Mouse (Mus musculus) frontal cortex, postnatal 14 days (tissue): ENCODE results near the gene Fmod.

Experiments
- DNase-seq, 2 experiments: peaks; one replicate each; pipeline ENCODE4 v3.0.0; 2022; ENCODE audit warnings: low spot score in 2 of 2

Gene Fmod

GRCm38 (mm10) chr1:134075532-134075931 lies 38.5 kb downstream of the Fmod start:
- no peak for DNase-seq

GRCm38 (mm10) chr1:134076789-134077188 lies 39.7 kb downstream of the Fmod start:
- no peak for DNase-seq

GRCm38 (mm10) chr1:134077389-134078060 lies 40.5 kb downstream of the Fmod start:
- DNase-seq = no peak

- no peak for DNase-seq
Measured at GRCm38 (mm10) chr1:134078061-134078795, 41.2 kb downstream of the Fmod start.

GRCm38 (mm10) chr1:134078802-134079476 lies 41.9 kb downstream of the Fmod start, which contains the start of gene Btg2:
Gene Btg2, minus strand, starts transcription at chr1:134079120.
- DNase-seq = peak; percentile 91 to 93

- DNase-seq = no peak
Measured at GRCm38 (mm10) chr1:134079477-134080163, 42.6 kb downstream of the Fmod start.

- DNase-seq = no peak
Measured at GRCm38 (mm10) chr1:134080406-134080805, 43.4 kb downstream of the Fmod start.

GRCm38 (mm10) chr1:134080881-134081450 lies 43.9 kb downstream of the Fmod start:
- no peak for DNase-seq

- DNase-seq = peak; percentile 62 to 79
Measured at GRCm38 (mm10) chr1:134082987-134083516, 46.0 kb downstream of the Fmod start.

- DNase-seq = no peak
Measured at GRCm38 (mm10) chr1:134083676-134084075, 46.6 kb downstream of the Fmod start.

GRCm38 (mm10) chr1:134084128-134084527 lies 47.1 kb downstream of the Fmod start:
- no peak for DNase-seq

GRCm38 (mm10) chr1:134086017-134086416 lies 49.0 kb downstream of the Fmod start:
- DNase-seq = no peak

GRCm38 (mm10) chr1:134086811-134087398 lies 49.9 kb downstream of the Fmod start:
- no peak for DNase-seq

- DNase-seq = no peak
Measured at GRCm38 (mm10) chr1:134089074-134089473, 52.0 kb downstream of the Fmod start.

GRCm38 (mm10) chr1:134091851-134092250 lies 54.8 kb downstream of the Fmod start:
- no peak for DNase-seq

GRCm38 (mm10) chr1:134092368-134092767 lies 55.3 kb downstream of the Fmod start:
- DNase-seq = no peak

- DNase-seq = peak; percentile 72 to 79
Measured at GRCm38 (mm10) chr1:134092852-134093770, 56.1 kb downstream of the Fmod start.

GRCm38 (mm10) chr1:134093771-134094526 lies 56.9 kb downstream of the Fmod start:
- no peak for DNase-seq

GRCm38 (mm10) chr1:134095033-134095612 lies 58.1 kb downstream of the Fmod start:
- no peak for DNase-seq
